In the genomic region with DNA sequence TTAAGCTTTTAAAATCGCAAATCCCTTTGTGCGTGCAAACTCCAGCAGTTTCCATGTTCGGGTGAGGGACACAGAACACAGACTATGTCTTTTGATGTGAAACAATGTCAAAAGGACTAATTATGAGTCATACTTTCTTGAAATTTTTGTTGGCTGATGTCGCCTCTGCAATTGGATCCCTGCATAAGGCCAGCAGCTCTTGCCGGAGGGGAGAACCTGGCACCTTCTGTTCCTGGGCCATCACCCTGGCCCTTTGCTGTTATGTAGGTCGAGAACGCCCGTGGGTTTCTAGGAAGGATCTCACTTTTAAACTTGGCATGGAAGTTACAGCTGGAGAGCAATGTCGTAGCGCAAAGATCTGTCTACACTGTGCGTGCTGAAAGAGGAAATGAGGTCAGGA, we compare ENCODE assay signal across 16 mouse cellular contexts.
DNase-seq lines count a peak whose midpoint lies in the region; ATAC-seq and TF ChIP-seq lines count a peak whose summit lies in the region.
"Had no signal": no experiment of that assay in that cellular context is flagged by ENCODE, and none has a peak within 500 bp of the region (broad histone marks: within the 10 kb centered on the region; RNA-seq: fewer than 3 reads in every experiment).

No protein-coding gene starts in this region.

- H3K36me3 ChIP-seq in lung, embryonic 14.5 days (ENCODE audit: insufficient read depth): no peaks in the 10 kb centered on the region
- no peaks in the 10 kb centered on the region for H3K36me3 ChIP-seq in embryonic facial prominence, embryonic 12.5 days
- H3K36me3 ChIP-seq in neural tube, embryonic 15.5 days: no peaks in the 10 kb centered on the region

- no peaks in the 10 kb centered on the region for H3K9me3 ChIP-seq in lung, embryonic 14.5 days (ENCODE audit: low read depth, low read length)
- H3K9me3 ChIP-seq in embryonic facial prominence, embryonic 12.5 days: no peaks in the 10 kb centered on the region
- no peaks in the 10 kb centered on the region for H3K9me3 ChIP-seq in neural tube, embryonic 15.5 days (replicated peaks)

- no peak for TF ChIP-seq POLR2A in cerebellum, adult 2 months (IDR thresholded peaks at IDR 0.05; ENCODE audit: borderline replicate concordance, insufficient read depth, low read length)

- no peak overlapping the region for H3K4me2 ChIP-seq in lung, embryonic 14.5 days
- H3K4me2 ChIP-seq in embryonic facial prominence, embryonic 12.5 days (replicated peaks): no peak overlapping the region
- H3K4me2 ChIP-seq in neural tube, embryonic 15.5 days: no peak overlapping the region

- DNase-seq in cerebellum, adult 2 months: peak; percentile 42 to 52
- DNase-seq in cerebellum, adult 11 months: no peak
- peak; percentile 37 for DNase-seq in lung, embryonic 14.5 days
- DNase-seq in lung, postnatal 14 days: no peak
- DNase-seq in spleen, postnatal 36 days (ENCODE audit: low spot score in 2 of 2): no peak
- DNase-seq in right cerebral cortex, adult 2 months (ENCODE audit: low spot score in 2 of 2): no peak
- DNase-seq: cerebellum, adult 8-10 months; gastrocnemius, postnatal 10 days; liver; lung, adult 2 months had no signal

- peak overlapping the region; percentile 31; the same call in 1 of the 2 replicates for H3K27ac ChIP-seq in cerebellum, adult 2 months (ENCODE audit: insufficient read depth, low read length)
- no peak overlapping the region for H3K27ac ChIP-seq in lung, embryonic 14.5 days (ENCODE audit: low read depth)
- peak overlapping the region; percentile 6; the same call in 1 of the 2 replicates for H3K27ac ChIP-seq in embryonic facial prominence, embryonic 12.5 days
- peak overlapping the region; percentile 37; the same call in 1 of the 2 replicates for H3K27ac ChIP-seq in neural tube, embryonic 15.5 days (replicated peaks)
- H3K27ac ChIP-seq: kidney, postnatal 0 days; layer of hippocampus, adult 2 months; left cerebral cortex, adult 2 months had no signal

- no peak for ATAC-seq in lung, embryonic 14.5 days (ENCODE audit: insufficient read depth)
- ATAC-seq in embryonic facial prominence, embryonic 12.5 days (ENCODE audit: insufficient number of reproducible peaks, insufficient read depth, low FRiP score, low TSS enrichment): no peak
- ATAC-seq in neural tube, embryonic 15.5 days (ENCODE audit: low FRiP score): no peak
- ATAC-seq: intestine, postnatal 0 days had no signal

- peaks cover 7% of the 10 kb centered on the region; the same call in 1 of the 2 replicates for H3K4me1 ChIP-seq in cerebellum, adult 2 months (ENCODE audit: control insufficient read depth, insufficient read depth, low read length)
- peaks cover 5% of the 10 kb centered on the region; the same call in 1 of the 2 replicates for H3K4me1 ChIP-seq in lung, embryonic 14.5 days (ENCODE audit: insufficient read depth)
- H3K4me1 ChIP-seq in embryonic facial prominence, embryonic 12.5 days: peaks cover 23% of the 10 kb centered on the region
- peaks cover 31% of the 10 kb centered on the region for H3K4me1 ChIP-seq in neural tube, embryonic 15.5 days

- H3K4me3 ChIP-seq in cerebellum, adult 2 months (replicated peaks; ENCODE audit: insufficient read depth, low read depth, low read length): no peak overlapping the region
- H3K4me3 ChIP-seq in lung, embryonic 14.5 days (ENCODE audit: low read depth, low read length): no peak overlapping the region
- no peak overlapping the region for H3K4me3 ChIP-seq in embryonic facial prominence, embryonic 12.5 days
- H3K4me3 ChIP-seq in neural tube, embryonic 15.5 days (replicated peaks): no peak overlapping the region
- H3K4me3 ChIP-seq: layer of hippocampus, adult 2 months; left cerebral cortex, adult 2 months had no signal

- TF ChIP-seq CTCF in cerebellum, adult 2 months (IDR thresholded peaks at IDR 0.05; ENCODE audit: borderline replicate concordance, insufficient read depth, low read depth, low read length): no peak
- TF ChIP-seq CTCF in lung, embryonic 14.5 days (IDR thresholded peaks at IDR 0.05; ENCODE audit: low read depth): no peak

- WGBS in cerebellum, adult 2 months: 43% methylated on average over 11 of the region's 11 CpGs
- WGBS in lung, embryonic 14.5 days: 38% methylated on average over 11 of the region's 11 CpGs
- WGBS in embryonic facial prominence, embryonic 12.5 days: 25% methylated on average over 11 of the region's 11 CpGs
- WGBS in neural tube, embryonic 15.5 days: 71% methylated on average over 11 of the region's 11 CpGs

- H3K27me3 ChIP-seq in cerebellum, adult 2 months (ENCODE audit: control insufficient read depth, insufficient read depth, low read length): no peaks in the 10 kb centered on the region
- no peaks in the 10 kb centered on the region for H3K27me3 ChIP-seq in lung, embryonic 14.5 days (ENCODE audit: insufficient read depth, low read length)
- peaks cover 11% of the 10 kb centered on the region; the same call in 1 of the 2 replicates for H3K27me3 ChIP-seq in embryonic facial prominence, embryonic 12.5 days
- H3K27me3 ChIP-seq in neural tube, embryonic 15.5 days (replicated peaks): no peaks in the 10 kb centered on the region

- no peak overlapping the region for H3K9ac ChIP-seq in lung, embryonic 14.5 days
- H3K9ac ChIP-seq in embryonic facial prominence, embryonic 12.5 days: no peak overlapping the region
- no peak overlapping the region for H3K9ac ChIP-seq in neural tube, embryonic 15.5 days (replicated peaks)

Comparison
In these comparisons a context has a peak if more than half of its experiments do, and no peak if none do; other contexts are left out.
1. DNase-seq: peak in cerebellum, adult 2 months (2 of 2) and lung, embryonic 14.5 days (single experiment); none in cerebellum, adult 11 months (single experiment), lung, postnatal 14 days (single experiment), spleen, postnatal 36 days (0 of 2) and right cerebral cortex, adult 2 months (0 of 2).